Mouse (Mus musculus) C2C12 (cell line): Measurements from ENCODE around the gene Ltb4r1. TPM values are rescaled to one million over a fixed set of nuclear protein-coding genes. Genes with fewer than 3 reads are reported as not detected.

Experiments used
- H3K27me3 ChIP-seq: one replicate; pipeline ENCODE4 v1.6.1; 2011; ENCODE audit not compliant: control insufficient read depth, insufficient read depth, insufficient read length
- H3K36me3 ChIP-seq: one replicate; pipeline ENCODE4 v1.6.1; 2011; ENCODE audit not compliant: control insufficient read depth, insufficient read depth
- H3K4me3 ChIP-seq: one replicate; pipeline ENCODE4 v1.5.1; 2011; ENCODE audit warnings: mild to moderate bottlenecking, control low read depth; ENCODE audit not compliant: poor library complexity, insufficient read depth, severe bottlenecking
- H3K79me2 ChIP-seq: one replicate; pipeline ENCODE4 v1.6.1; 2011; ENCODE audit not compliant: control insufficient read depth, insufficient read depth
- H3K79me3 ChIP-seq: one replicate; pipeline ENCODE4 v1.6.1; 2011; ENCODE audit warnings: low read depth, control low read depth
- H3ac ChIP-seq: one replicate; pipeline ENCODE3; 2011; ENCODE audit warnings: low read depth; ENCODE audit not compliant: control insufficient read depth, insufficient read length
- CEBPB ChIP-seq: IDR thresholded peaks from one replicate; pipeline ENCODE4 v1.6.1; 2011; ENCODE audit warnings: low read depth, mild to moderate bottlenecking, control low read depth, moderate library complexity
- CTCF ChIP-seq: IDR thresholded peaks from one replicate; pipeline ENCODE4 v1.5.1; 2011; ENCODE audit not compliant: control insufficient read depth, insufficient read depth, insufficient read length
- FOSL1 ChIP-seq: IDR thresholded peaks from one replicate; pipeline ENCODE4 v1.8.0; 2011; ENCODE audit warnings: mild to moderate bottlenecking, low read length; ENCODE audit not compliant: poor library complexity, insufficient read depth, severe bottlenecking
- MAX ChIP-seq: IDR thresholded peaks from one replicate; pipeline ENCODE4 v1.6.1; 2011; ENCODE audit warnings: mild to moderate bottlenecking, control low read depth
- MYOD1 ChIP-seq: IDR thresholded peaks from one replicate; pipeline ENCODE4 v1.6.1; 2011; ENCODE audit warnings: low read depth; ENCODE audit not compliant: control insufficient read depth, insufficient read length
- MYOG ChIP-seq: IDR thresholded peaks from one replicate; pipeline ENCODE4 v1.6.1; 2011; ENCODE audit not compliant: control insufficient read depth, insufficient read length; ENCODE audit errors: extremely low read depth
- USF1 ChIP-seq: IDR thresholded peaks from one replicate; pipeline ENCODE4 v1.6.1; 2011; ENCODE audit warnings: low read depth, mild to moderate bottlenecking, control low read depth, moderate library complexity
- polyA plus RNA-seq: library from polyadenylated mRNA; unstranded; fragments of >200 nt; fragmentation: generic; extraction: Trizol; gene quantifications from one replicate; pipeline ENCODE4 v1.2.1, GENCODE M21; 2012; ENCODE audit warnings: missing spikeins

Gene Ltb4r1
- polyA plus RNA-seq, 1 experiment = 0.05 TPM

DNA sequence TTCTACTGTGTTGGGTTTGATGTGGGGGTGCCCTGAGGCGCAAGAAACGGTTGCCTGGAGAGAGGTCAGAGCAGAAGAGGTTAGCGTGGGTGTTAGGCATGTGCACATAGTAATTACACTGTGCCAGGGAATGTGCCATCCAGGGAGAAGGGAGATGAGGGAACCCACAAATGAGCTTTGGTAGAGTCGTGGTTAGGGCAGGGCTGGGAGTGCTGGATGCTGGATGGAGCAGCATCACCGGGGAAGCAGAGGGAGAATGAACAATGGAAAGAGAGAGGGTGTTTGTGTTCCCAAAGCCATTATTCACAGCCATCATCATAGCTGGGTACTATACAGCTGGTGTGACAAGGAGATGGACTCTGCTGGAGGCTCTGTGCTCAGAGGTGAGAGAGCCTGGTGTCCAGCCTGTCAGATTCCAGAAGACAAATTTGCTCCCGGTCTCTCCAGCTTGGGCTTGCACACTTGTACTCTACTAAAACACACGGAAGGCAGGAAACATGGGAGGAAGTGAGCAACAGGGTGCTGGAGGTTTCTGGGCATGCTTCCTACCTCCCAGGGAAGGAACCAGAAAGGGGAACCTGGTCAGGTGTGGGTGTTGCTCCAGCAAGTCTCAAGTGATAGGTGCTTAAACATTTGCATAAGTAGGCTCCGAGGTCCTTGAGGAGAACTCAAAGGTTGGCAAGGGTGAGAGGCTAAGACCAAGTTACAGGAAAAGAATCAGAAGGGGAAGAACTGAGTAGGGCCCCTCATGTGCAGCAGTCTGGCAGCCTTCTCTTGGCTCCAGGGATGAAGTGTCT, 37.7 kb upstream of the Ltb4r1 start:
- no peaks in the 10 kb centered on the region for H3K27me3 ChIP-seq
- no peaks in the 10 kb centered on the region for H3K79me3 ChIP-seq
- H3K79me2 ChIP-seq = no peaks in the 10 kb centered on the region
- H3K4me3 ChIP-seq = no peak overlapping the region
- TF ChIP-seq CEBPB (no peak), MAX (no peak), MYOD1 (no peak), USF1 (no peak), FOSL1 (no peak), CTCF (no peak), MYOG (no peak)
- no peaks in the 10 kb centered on the region for H3K36me3 ChIP-seq
- no peak overlapping the region for H3ac ChIP-seq

GRCm38 (mm10) chr14:55730116-55730515, 35.6 kb upstream of the Ltb4r1 start:
- no peak overlapping the region for H3ac ChIP-seq
- H3K79me2 ChIP-seq = no peaks in the 10 kb centered on the region
- TF ChIP-seq MYOG = no peak
- TF ChIP-seq MAX = no peak
- TF ChIP-seq MYOD1 = no peak
- no peak for TF ChIP-seq CTCF
- no peak for TF ChIP-seq CEBPB
- no peak for TF ChIP-seq FOSL1
- TF ChIP-seq USF1 = no peak
- no peaks in the 10 kb centered on the region for H3K36me3 ChIP-seq
- H3K4me3 ChIP-seq = no peak overlapping the region
- H3K27me3 ChIP-seq = no peaks in the 10 kb centered on the region
- H3K79me3 ChIP-seq = no peaks in the 10 kb centered on the region

GRCm38 (mm10) chr14:55730531-55731032, 35.2 kb upstream of the Ltb4r1 start:
- no peaks in the 10 kb centered on the region for H3K36me3 ChIP-seq
- no peak overlapping the region for H3ac ChIP-seq
- no peaks in the 10 kb centered on the region for H3K79me2 ChIP-seq
- no peaks in the 10 kb centered on the region for H3K27me3 ChIP-seq
- TF ChIP-seq USF1 (no peak), MAX (no peak), FOSL1 (no peak), MYOG (no peak), CEBPB (no peak), CTCF (no peak), MYOD1 (no peak)
- no peaks in the 10 kb centered on the region for H3K79me3 ChIP-seq
- H3K4me3 ChIP-seq = no peak overlapping the region

- H3K79me3 ChIP-seq = no peaks in the 10 kb centered on the region
- no peaks in the 10 kb centered on the region for H3K79me2 ChIP-seq
- TF ChIP-seq CTCF = no peak
- no peak for TF ChIP-seq MYOD1
- no peak for TF ChIP-seq MAX
- no peak for TF ChIP-seq MYOG
- no peak for TF ChIP-seq USF1
- no peak overlapping the region for H3ac ChIP-seq
- H3K4me3 ChIP-seq = no peak overlapping the region
- peaks cover under 1% of the 10 kb centered on the region for H3K36me3 ChIP-seq
- H3K27me3 ChIP-seq = no peaks in the 10 kb centered on the region
Observed at GRCm38 (mm10) chr14:55733889-55734288, 31.9 kb upstream of the Ltb4r1 start.

DNA sequence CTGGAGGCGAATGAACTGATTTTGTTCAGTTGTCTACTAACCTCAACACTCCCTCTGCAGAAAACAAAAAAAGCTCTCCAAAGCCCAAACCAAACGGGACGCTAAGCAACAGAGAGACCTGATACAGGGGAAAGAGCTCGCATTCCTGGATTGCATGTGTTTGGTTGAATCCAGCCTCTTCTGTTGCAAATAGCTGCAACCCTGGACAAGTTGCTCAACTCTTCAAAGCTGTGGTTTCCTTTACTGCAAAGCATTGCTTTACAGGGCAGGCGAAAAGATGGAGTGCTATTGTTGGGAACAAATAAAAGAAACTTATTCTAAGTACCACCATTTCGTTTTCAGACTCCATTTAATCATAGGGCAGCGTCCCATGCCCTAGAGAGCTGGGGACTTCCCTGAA, 30.9 kb upstream of the Ltb4r1 start:
- H3K4me3 ChIP-seq = no peak overlapping the region
- H3K79me3 ChIP-seq = no peaks in the 10 kb centered on the region
- no peak for TF ChIP-seq USF1
- TF ChIP-seq CEBPB = no peak
- TF ChIP-seq MAX = no peak
- TF ChIP-seq MYOG = no peak
- TF ChIP-seq FOSL1 = no peak
- no peaks in the 10 kb centered on the region for H3K27me3 ChIP-seq
- no peaks in the 10 kb centered on the region for H3K79me2 ChIP-seq
- H3ac ChIP-seq = no peak overlapping the region
- peaks cover 6% of the 10 kb centered on the region for H3K36me3 ChIP-seq

- TF ChIP-seq MYOG (no peak), FOSL1 (no peak), CEBPB (no peak), CTCF (no peak), MAX (no peak), USF1 (no peak), MYOD1 (no peak)
- no peaks in the 10 kb centered on the region for H3K79me2 ChIP-seq
- H3K27me3 ChIP-seq = no peaks in the 10 kb centered on the region
- no peak overlapping the region for H3ac ChIP-seq
- no peak overlapping the region for H3K4me3 ChIP-seq
- H3K79me3 ChIP-seq = no peaks in the 10 kb centered on the region
- peaks cover 6% of the 10 kb centered on the region for H3K36me3 ChIP-seq
Observed at GRCm38 (mm10) chr14:55735334-55735733, 30.4 kb upstream of the Ltb4r1 start.
